Mouse (Mus musculus): ENCODE results near the gene Dcun1d2.

Dcun1d2 gene

GRCm38 (mm10) chr8:13254019-13254418 is 33.9 kb downstream of the Dcun1d2 start, which contains the start of gene Adprhl1:
Gene Adprhl1 (minus strand): TSS chr8:13254162.
- DNase-seq (ENCODE audit: low spot score) = peak; percentile 75

GRCm38 (mm10) chr8:13253413-13253812 is 34.5 kb downstream of the Dcun1d2 start:
- DNase-seq (ENCODE audit: low spot score) = no peak

GRCm38 (mm10) chr8:13252837-13253236 is 35.1 kb downstream of the Dcun1d2 start:
- no peak for DNase-seq (ENCODE audit: low spot score)

GRCm38 (mm10) chr8:13244343-13244880 is 43.5 kb downstream of the Dcun1d2 start:
- DNase-seq (ENCODE audit: low spot score) = no peak

- no peak for DNase-seq (ENCODE audit: low spot score)
Observed at GRCm38 (mm10) chr8:13242985-13243870, 44.7 kb downstream of the Dcun1d2 start.

GRCm38 (mm10) chr8:13240691-13241090 is 47.2 kb downstream of the Dcun1d2 start:
- peak; percentile 74 for DNase-seq (ENCODE audit: low spot score)

GRCm38 (mm10) chr8:13240055-13240454 is 47.9 kb downstream of the Dcun1d2 start:
- DNase-seq (ENCODE audit: low spot score) = no peak

GRCm38 (mm10) chr8:13234803-13235202 is 53.1 kb downstream of the Dcun1d2 start:
- DNase-seq (ENCODE audit: low spot score) = no peak

GRCm38 (mm10) chr8:13230471-13230870 is 57.5 kb downstream of the Dcun1d2 start:
- DNase-seq (ENCODE audit: low spot score) = no peak

- no peak for DNase-seq (ENCODE audit: low spot score)
Observed at GRCm38 (mm10) chr8:13229802-13230201, 58.1 kb downstream of the Dcun1d2 start.

GRCm38 (mm10) chr8:13228923-13229610 is 58.9 kb downstream of the Dcun1d2 start:
- DNase-seq (ENCODE audit: low spot score) = no peak

GRCm38 (mm10) chr8:13227184-13227583 is 60.7 kb downstream of the Dcun1d2 start:
- no peak for DNase-seq (ENCODE audit: low spot score)

- no peak for DNase-seq (ENCODE audit: low spot score)
Observed at GRCm38 (mm10) chr8:13226288-13226687, 61.6 kb downstream of the Dcun1d2 start.

- no peak for DNase-seq (ENCODE audit: low spot score)
Observed at GRCm38 (mm10) chr8:13224426-13224825, 63.5 kb downstream of the Dcun1d2 start.

GRCm38 (mm10) chr8:13218441-13218840 is 69.5 kb downstream of the Dcun1d2 start:
- no peak for DNase-seq (ENCODE audit: low spot score)

GRCm38 (mm10) chr8:13217986-13218385 is 69.9 kb downstream of the Dcun1d2 start:
- DNase-seq (ENCODE audit: low spot score) = no peak

- DNase-seq (ENCODE audit: low spot score) = no peak
Observed at GRCm38 (mm10) chr8:13217093-13217492, 70.8 kb downstream of the Dcun1d2 start.

- no peak for DNase-seq (ENCODE audit: low spot score)
Observed at GRCm38 (mm10) chr8:13216386-13216785, 71.5 kb downstream of the Dcun1d2 start.

- peak; percentile 92 for DNase-seq (ENCODE audit: low spot score)
Observed at GRCm38 (mm10) chr8:13213479-13214268, 74.3 kb downstream of the Dcun1d2 start.

- DNase-seq (ENCODE audit: low spot score) = no peak
Observed at GRCm38 (mm10) chr8:13209770-13210169, 78.2 kb downstream of the Dcun1d2 start.

GRCm38 (mm10) chr8:13208627-13209355 is 79.1 kb downstream of the Dcun1d2 start:
- no peak for DNase-seq (ENCODE audit: low spot score)
